Mouse (Mus musculus) induced T-regulatory cell, adult 2 months (primary cell): ENCODE data around the gene Lyst.

Source experiments
- DNase-seq: peaks from one replicate; pipeline ENCODE4 v3.0.0-alpha.2; 2012; ENCODE audit warnings: low read depth

The Lyst gene

DNA sequence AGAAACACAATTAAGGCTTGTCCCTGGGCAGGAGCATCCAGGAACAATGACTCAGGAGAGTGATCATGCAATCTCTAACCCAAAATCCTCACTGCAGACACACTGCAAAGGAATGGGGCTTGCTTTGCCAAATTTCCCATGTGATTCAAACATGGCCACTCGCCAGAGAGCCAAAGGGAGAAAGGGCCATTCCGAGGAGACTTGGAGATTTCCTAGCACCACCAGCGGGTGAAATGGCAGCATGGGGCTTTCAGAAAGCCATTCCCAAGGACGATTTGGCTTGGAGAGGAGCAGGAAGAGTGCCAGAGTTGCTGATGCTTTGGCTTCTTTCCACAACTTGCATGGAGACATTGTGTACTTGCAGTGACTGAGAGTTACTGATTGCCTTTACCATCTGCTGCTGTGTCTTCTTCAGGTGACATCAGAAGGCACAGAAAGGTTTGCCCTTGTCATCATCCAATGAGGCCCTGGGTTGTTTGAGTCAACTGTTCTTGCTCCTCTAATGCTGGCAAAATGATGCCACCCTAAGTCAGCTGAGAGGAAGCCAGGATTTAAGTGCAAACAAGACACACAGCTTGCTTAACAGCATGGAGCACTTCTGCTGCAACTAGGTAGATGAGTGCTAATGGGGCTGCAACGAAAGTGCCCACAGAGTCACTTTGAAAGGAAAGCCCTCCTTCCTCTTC, 16.5 kb upstream of the Lyst start:
- no peak for DNase-seq

DNA sequence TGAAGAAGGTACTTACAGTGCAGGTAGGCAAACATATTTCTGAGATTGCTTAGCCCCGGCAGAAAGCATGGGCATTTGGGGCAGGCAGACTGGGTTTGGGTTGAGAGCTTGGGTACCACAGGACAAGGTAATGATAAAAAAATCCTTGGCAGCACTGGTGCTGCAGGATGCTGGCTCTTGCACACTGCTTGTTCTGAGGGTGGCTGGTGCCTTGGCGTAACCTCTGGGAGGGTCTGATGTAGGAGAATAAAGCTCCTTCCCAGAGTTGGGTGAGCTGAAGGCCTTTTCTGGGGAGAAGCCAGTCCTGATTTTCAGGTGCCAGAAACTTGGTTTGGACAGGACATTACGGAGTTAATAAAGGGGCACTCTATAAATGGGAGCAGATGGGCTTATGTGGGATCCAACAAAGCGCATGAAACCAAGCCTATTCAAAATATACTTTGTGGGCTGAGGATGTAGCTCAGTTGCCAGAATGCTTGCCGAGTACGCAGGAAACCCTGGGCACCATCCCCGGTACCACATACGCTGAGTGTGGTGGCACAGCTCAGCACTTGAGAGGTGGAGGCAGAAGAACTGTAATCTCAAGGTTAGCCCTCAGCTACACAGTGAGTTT, 15.8 kb upstream of the Lyst start:
- no peak for DNase-seq

DNA sequence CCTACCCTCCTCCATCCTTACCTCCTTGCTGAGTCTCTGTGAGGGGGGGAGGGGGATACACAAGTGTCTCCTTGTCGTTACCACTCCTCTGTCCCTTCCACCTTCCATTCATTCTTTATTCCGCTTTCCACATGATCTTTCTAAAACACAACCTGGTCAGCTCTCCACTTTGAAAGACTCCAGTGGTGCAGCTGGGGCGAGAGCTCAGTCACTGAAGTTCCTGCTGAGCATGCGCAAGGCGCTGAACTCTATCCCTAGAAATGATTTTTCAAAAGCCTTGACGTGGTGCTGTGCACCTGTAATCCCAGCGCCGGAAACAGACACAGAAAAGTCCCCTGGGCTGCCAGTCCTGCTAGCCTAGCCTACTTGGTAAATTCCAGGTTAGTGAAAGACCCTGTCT, 15.1 kb upstream of the Lyst start:
- DNase-seq, result no peak

DNA sequence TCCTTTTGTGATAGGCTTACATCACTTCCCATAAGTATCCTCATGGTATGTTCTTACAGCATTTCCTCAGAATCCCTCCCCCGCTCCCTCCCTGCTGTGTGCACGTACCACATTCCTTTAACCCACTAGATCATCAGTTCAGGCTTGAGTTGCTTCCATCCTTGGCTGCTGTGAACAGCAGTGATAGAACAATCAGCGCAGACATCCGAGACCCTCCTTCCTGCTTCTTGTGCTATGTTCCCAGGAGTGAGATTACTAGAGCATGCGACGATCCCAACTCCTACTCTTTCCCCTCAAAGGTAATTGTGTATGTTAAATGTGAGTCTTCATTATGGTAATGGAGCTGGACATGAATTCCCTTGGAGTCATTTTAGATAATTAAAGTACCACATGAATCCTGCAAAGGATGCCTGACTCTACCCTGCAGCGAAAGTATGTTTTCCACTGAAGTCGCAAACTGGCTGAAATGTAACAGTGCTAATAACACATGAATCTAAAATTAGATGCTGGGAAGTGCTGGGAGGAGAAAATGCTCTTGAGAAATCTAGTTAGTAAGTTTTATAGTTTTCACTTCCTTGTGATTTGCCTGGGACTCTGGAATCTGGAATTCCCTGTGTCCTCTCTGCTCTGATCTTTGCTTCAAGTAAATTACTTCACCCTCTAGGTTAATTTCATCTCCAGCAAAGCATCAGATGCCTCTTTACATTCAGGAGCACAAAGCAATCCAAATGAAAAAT, 13.6 kb upstream of the Lyst start:
- no peak for DNase-seq

DNA sequence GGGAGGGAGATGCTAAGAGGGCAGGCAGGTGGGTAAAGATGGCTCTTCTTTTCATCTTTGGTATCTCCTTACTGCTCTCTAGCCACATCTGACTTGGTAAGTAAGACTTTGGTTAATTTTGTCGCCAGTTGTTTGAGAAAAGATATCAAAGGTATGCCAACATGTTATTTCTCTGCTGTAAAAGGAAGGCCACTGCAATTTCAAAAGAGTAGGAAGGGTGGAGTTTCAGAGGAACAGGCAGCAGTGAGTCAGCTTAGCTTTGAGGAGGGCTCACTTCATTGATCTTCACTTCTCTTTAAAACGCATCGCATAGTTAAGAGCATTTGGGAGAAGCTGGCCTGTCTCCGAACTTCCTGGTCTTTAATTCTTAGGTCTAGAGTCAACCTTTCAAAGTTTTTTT, 8.2 kb upstream of the Lyst start:
- no peak for DNase-seq

DNA sequence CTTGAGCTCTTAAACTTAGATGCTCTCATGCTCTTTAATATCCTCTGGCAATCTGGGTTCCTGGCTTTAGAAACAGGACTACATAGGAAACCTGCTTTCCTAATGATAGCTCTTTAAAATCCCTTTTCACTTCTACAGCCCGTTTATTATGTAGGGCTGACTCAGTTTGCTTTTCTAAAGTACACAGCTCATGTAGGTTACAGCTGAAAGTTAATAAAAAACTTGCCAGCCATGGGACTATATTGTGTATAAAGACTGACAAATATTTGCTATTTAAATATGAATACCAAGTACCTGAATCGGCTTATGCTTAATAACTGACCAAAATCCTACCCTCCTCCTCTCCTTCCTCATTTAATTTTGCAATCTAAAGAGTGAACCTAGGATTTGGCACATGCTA, 6.7 kb upstream of the Lyst start:
- DNase-seq, result no peak

DNA sequence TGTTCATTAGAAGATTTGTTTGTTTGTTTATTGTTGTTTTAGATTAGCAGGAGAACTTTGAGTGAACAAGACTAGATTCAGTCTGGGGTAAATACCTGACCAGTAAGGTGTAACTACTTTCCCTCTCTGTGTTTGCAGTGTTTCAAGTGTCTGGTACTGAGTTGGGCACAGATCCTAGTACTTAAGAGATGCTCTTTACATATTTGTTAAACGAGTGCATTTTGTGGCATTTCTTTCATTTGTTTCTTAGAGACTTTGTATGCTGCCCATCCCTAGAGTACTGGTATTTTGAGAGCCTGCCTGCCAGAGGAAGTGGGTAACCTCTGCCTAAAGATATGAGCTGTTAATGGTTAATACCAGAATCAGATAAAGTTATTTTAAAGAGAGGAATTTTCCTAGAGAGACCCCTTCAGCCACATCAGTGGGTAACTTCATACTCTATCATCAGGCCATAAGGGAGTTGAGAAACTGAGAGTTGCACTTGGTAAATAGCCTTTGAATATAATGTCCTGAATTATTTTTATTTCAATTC, 2.5 kb upstream of the Lyst start:
- peak; percentile 35 for DNase-seq

DNA sequence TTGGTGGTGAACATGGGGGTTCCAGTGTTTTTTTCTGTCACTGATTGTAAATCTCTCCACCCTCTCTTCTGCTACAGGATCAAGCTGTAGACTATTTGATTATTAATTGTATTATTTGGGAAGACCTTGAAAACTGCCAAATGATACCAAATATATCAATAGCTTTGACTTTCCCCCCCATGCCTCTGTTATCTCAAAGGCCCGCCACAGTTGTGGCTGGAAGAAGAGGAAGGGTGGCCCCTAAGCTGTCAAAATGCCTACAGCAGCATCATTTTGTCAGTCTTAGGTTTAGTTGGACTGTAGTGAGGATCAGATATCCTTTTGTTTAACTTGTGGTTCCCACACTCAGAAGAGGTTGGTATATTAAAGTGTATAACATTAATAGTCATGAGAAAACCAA, 1.7 kb upstream of the Lyst start:
- no peak for DNase-seq

DNA sequence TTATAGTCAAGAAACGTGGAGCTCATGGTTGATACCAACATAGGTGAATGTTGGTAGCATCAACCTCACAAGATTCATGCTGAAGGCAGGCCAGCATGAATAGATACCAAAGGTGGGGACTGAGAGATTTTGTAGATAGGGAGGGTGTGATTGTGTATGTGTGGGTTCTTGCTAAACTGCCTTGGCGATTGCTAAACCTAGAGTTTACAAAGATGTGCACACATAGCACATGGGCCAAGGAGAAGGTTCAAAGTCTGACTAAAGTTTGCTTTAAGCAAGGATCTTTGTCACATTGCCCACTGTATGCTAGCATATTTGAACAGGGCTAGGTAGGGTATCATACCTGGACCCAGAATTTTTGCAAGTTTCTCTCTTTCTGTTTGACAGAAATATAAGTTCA, 1.2 kb upstream of the Lyst start:
- no peak for DNase-seq

DNA sequence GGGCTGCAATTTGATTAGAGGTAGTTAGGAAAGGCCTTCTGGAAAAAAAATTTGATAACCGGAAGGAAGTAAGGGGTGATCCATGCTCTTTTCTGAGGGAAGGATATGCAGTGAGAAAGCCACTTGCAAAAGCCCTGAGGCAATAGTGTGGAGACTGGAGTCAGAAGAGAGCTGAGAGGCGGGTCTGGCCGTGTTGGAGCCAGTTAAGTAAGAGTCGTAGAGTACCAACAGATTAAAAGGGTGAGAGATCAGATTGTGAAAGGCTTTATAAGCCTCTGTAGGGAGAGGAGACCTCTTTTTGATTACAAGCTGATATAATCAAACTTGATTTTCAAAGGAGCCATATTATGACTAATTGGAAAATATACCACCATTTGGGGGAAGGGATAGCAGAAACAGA, 1.7 kb downstream of the Lyst start:
- DNase-seq, result no peak

DNA sequence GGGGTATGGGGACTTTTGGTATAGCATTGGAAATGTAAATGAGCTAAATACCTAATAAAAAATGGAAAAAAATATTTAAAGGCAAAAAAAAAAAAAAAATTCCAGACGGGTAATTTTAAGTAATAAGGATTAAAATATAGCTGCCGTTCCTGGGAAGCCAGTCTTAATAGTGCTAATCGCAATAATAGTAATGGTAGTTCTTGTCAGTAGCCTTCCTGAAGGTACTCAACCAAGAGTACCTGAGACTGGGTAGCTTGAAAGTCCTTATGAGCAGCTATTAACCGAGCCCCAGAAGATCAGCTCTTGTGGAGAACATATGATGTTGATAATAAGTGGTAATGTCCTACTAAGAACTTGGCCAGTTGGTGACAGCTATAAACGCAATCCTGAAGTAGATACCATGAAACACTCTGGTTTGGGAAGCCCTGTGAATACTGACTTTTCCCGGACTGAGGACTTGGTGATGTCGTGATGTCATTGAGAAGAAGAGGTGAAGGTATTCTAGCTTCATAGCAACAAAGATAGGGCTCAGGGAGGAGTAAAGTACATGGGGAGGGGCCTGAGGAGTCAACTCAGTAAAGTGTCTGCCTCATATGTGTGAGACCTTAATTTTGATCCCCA, 6.3 kb downstream of the Lyst start:
- no peak for DNase-seq

DNA sequence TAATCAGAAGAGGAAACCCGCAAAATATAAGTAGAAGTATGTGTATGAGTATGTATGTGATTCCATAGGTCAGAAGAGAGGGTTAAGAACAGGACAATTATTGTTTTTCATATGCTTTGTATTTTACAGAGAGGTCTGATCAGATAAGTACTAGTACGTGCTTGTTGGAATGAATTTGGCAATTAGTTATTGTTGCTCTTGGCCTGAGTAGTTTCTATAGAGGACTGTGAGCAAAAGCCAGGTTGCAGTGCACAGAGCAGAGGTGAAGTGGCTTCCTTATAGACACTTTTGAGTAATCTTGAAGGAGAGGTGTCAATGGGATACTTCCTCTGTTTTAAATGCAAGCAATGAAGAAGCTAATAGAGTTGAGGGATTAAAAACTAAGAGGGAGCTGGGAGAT, 7.7 kb downstream of the Lyst start:
- DNase-seq, result no peak

DNA sequence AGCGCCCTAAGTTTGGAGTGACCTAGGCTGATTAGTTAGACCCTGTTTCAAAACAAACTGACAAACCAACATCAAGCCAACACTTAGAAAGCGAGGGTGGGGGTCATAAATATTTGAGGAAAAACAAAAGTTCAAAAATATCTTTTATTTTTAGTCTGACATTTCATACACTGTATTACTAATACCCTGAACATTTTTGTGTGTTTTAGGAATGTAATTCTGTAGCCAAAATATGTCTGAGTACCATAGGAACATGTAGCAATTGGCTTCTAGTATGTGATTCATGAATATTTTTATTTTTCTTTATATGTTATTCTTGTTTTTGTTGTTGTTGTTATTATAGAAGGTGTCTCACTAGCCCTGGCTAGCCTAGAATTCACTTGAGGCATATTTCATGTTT, 11.2 kb downstream of the Lyst start:
- no peak for DNase-seq

DNA sequence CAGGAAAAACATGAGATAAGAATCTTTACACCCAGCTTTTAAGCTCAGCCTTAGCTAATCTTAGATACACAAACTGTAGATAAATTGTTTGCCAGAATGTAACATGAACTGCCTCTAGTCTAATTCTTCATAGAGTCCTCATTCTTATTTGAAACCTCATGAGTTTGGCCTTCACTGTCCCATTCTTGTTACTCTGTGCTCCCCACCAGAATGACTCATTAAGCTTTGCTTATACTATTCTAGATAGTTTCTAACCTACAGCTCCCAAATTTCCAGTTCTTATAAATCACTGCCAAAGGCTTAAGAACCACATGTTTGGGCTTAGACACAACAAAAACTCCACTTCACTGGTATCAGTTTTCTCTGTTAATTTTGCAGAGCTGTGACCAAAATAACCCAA, 16.0 kb downstream of the Lyst start:
- no peak for DNase-seq

DNA sequence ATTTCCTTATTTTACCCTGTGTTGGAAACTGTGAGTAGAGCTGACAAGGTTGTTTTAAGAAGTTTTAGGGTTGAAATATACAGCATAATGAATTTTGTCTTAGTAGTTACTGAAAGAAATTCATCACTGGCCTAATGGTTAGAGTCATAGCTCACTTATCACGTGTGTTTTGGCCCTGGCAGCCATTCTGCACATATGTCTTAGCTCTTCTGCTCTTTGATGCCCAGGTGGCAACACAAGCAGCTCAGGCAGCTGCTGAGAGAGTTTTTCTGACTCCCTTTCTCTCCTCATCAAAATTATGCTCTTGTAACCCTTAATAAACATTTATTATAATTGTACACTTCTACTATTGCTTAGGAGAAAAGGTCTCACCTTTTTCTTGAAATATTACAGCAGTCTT, 18.1 kb downstream of the Lyst start:
- no peak for DNase-seq

DNA sequence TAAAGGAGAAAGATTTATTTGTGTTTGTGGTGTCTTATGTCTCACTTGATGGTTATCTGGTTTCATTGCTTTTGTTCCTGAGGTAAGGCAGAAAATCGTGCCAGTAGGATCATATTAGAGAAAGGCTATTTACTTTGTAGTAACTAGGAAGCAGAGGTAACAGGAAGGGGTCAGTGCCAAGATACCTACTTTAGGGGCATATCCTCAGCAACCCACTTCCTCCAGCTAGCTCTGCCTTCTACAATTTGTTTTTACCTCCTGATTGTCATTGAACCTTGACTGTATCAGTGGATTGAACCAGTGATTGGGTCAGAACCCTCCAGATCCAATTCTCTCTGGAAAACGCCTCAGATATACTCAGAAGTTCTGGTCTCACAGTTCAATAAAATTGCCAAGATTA, 19.5 kb downstream of the Lyst start:
- DNase-seq, result no peak

DNA sequence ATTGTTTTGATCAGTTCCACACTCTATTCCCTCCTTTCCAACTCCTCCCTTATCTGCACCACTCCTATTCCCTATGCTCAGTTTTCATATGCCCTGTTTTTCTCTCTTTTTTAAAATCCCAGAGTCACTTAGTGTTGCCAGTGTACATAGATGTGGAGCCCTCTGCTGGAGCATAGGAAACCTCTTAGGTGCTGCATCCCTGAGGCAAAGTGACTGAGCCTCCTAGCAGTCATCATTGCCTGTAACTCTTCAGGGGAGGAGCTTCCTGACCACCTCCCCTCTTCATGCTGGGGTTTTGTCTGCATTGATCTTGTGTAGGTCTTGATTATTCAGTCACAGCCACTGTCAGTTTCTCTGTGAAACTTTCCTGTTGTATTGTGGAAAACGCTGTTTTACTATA, 22.7 kb downstream of the Lyst start:
- DNase-seq, result peak; percentile 66

DNA sequence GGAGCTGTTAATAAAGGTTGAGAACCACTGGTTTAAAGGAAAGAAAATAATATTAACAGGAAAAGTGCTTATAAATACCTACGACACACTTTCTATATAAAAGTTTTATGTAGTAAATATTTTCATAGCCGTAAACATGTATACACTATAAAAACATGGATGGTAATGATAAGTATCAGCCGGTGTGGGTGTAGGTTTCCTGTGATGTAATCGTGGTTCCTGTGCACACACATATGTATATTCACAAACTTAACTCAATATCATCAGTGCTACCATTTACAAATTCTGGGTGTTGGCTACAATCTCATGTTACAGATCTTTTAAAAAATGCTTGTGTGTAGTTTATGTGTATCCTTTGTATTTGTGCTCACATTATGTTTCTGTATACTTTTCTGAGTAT, 24.0 kb downstream of the Lyst start:
- DNase-seq, result peak; percentile 51

DNA sequence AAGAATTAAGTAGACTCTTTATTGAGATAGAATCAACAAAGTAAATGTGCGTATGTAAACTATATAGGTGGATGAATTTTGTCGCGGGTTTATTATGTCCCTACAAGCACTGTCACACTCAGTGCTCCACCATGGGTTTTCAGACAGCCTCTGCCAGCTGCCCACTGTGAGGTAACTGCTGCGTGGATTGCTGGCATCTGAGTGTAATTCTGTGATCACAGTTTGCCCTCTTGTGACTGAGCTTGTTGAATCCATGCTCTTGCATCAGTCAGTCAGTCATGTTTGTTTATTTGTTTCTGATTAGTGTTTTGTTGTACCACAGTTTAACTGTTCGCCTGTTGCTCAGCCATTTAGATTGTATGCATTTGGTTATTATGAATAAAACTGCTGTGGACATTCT, 31.3 kb downstream of the Lyst start:
- DNase-seq, result no peak

DNA sequence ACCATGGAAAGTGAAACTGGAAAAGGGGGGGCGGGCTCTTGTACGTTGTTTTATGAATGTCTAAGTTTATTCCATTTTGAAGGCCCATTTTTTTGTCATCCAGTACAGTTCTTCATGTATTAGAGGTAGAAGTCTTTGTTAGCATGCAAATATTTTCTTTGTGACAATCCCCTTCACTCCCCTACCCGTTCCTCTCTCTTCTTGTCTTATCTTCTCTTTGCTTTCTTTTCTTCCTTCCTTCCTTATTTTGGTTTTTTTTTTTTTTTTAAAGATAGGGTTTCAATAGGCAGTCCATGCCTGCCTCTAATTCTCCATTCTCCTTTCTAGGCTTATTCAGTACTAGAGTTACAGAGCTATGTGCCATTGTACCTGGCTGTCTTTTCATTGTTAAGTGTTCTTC, 32.4 kb downstream of the Lyst start:
- DNase-seq, result no peak

DNA sequence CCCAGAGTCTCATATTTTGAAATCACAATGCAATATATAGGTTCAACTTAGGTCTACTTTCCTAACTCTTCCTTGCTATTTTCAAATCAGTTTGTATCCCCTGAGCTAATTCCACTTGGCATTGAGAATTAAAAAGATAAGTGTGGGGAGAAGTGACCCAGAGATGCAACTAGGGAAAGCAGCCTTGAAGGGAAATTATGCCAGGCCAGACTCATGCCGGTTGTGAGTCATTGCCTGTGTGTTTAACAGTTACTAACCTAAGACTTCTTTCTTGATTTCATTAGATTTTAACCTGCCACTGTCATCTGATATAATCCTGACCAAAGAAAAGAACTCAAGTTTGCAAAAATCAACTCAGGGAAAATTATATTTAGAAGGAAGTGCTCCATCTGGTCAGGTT, 43.5 kb downstream of the Lyst start:
- DNase-seq, result no peak

DNA sequence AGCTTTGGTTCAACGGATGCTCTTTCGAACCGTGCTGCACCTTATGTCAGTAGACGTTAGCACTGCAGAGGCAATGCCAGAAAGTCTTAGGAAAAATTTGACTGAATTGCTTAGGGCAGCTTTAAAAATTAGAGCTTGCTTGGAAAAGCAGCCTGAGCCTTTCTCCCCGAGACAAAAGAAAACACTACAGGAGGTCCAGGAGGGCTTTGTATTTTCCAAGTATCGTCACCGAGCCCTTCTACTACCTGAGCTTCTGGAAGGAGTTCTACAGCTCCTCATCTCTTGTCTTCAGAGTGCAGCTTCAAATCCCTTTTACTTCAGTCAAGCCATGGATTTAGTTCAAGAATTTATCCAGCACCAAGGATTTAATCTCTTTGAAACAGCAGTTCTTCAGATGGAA, 44.5 kb downstream of the Lyst start:
- DNase-seq, result no peak

DNA sequence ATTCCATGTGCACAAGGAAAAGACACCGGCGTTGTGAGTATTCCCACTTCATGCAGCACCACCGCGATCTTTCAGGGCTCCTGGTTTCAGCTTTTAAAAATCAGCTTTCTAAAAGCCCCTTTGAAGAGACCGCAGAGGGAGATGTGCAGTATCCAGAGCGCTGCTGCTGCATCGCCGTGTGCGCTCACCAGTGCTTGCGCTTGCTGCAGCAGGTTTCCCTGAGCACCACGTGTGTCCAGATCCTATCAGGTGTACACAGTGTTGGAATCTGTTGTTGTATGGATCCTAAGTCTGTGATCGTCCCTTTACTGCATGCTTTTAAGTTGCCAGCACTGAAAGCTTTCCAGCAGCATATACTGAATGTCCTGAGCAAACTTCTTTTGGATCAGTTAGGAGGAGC, 45.0 kb downstream of the Lyst start:
- no peak for DNase-seq
